Mouse (Mus musculus): Measurements from ENCODE around the gene Prl3b1. TPM values are rescaled to one million over a fixed set of nuclear protein-coding genes. Genes with fewer than 3 reads are reported as not detected.

The Prl3b1 gene
- not detected in 2 replicates for polyA plus RNA-seq (2012; ENCODE audit: insufficient read depth, low replicate concordance)

DNA sequence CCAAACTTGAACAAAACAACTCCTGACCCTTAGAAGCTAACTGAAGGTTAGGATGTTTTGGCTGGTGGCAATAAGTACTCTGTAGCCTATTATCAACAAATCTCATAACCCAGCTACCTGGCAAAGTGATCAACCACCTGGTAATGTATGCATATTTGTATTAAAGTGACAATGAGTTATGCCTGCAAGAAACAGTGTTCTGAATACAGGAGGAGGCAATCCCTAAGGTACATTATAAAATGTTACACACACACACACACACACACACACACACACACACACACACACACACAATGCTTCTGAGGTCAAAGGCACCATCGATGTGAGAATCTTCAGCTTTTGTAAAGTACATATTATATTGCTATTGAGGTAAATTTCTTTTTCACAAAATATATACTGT is at the start of gene Prl3b1:
Gene Prl3b1, plus strand, starts transcription at position 301 of the 400 bp plus-strand sequence.
- no peaks in the 10 kb centered on the region for H3K9me3 ChIP-seq
- no peak for TF ChIP-seq FLI1 (IDR thresholded peaks at IDR 0.05; ENCODE audit: low read length)
- no peak for TF ChIP-seq GATA1 (IDR thresholded peaks at IDR 0.05; ENCODE audit: borderline replicate concordance, low read length)
- H3K4me1 ChIP-seq = peaks cover 16% of the 10 kb centered on the region; the same call in 1 of the 2 replicates
- no peak within 1 kb of the TSS for H3K4me3 ChIP-seq (replicated peaks)
- no peaks in the 10 kb centered on the region for H3K27me3 ChIP-seq (replicated peaks)
- no peaks in the 10 kb centered on the region for H3K36me3 ChIP-seq (replicated peaks; ENCODE audit: low read length)

DNA sequence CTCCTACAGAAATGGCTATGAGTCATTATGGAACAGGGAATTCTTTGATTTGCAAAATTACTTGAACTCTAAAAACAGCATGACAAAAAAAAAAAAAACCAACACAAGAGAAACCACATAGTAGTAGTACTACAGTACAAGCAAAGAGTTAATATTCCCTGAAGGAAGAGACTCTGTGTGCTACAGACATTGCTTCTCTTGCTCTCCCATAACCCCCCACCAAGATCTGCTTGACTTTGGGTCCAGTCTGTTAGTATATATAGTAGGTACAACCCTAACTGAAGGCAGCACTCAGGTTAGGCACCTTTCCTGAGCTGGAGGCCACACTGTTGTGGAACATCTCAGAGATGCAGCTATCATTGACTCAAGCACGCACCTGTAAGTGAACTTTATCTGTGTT is 45.3 kb upstream of the Prl3b1 start, which contains the start of gene Prl3c1:
Gene Prl3c1, plus strand, starts transcription at position 301 of the 400 bp plus-strand sequence.
- no peaks in the 10 kb centered on the region for H3K4me1 ChIP-seq
- no peaks in the 10 kb centered on the region for H3K36me3 ChIP-seq (replicated peaks; ENCODE audit: low read length)
- TF ChIP-seq GATA1 (IDR thresholded peaks at IDR 0.05; ENCODE audit: borderline replicate concordance, low read length) (no peak), FLI1 (IDR thresholded peaks at IDR 0.05; ENCODE audit: low read length) (no peak)
- no peak within 1 kb of the TSS for H3K4me3 ChIP-seq (replicated peaks)
- H3K27me3 ChIP-seq (replicated peaks) = no peaks in the 10 kb centered on the region
- peaks cover 10% of the 10 kb centered on the region; the same call in 1 of the 2 replicates for H3K9me3 ChIP-seq

DNA sequence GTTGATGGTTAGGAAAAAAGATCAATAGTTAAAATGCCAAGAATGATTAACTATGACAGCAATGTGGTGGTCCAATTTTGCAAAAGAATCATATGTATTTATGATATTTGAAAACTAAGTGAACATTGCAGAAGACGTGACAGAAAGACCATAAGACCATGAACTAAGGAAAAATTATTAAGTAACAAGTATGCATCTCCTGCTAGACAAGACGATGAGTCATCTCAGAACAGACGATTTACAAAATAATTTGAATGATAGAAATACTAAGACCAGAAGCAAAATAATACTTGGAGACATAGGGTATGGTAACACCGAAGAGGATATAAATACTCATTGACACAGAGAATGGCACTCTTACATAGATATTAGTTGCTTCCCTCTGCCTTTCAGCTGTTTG is 17.5 kb downstream of the Prl3b1 start, which contains the start of gene Prl3a1:
Gene Prl3a1, plus strand, starts transcription at position 301 of the 400 bp plus-strand sequence.
- Histone ChIP-seq H3K4me3 (replicated peaks) (no peak within 1 kb of the TSS), H3K4me1 (no peaks in the 10 kb centered on the region), H3K9me3 (no peaks in the 10 kb centered on the region), H3K27me3 (replicated peaks) (no peaks in the 10 kb centered on the region), H3K36me3 (replicated peaks; ENCODE audit: low read length) (no peaks in the 10 kb centered on the region)
- no peak for TF ChIP-seq GATA1 (IDR thresholded peaks at IDR 0.05; ENCODE audit: borderline replicate concordance, low read length)
- TF ChIP-seq FLI1 (IDR thresholded peaks at IDR 0.05; ENCODE audit: low read length) = no peak

Other genes with a start within 250 kb of the Prl3b1 start
- not detected in 2 replicates for gene Prl, start 184.3 kb upstream of the Prl3b1 start, polyA plus RNA-seq (2012; ENCODE audit: insufficient read depth, low replicate concordance)
- not detected in 2 replicates for gene Prl3d1, start 147.7 kb upstream of the Prl3b1 start, polyA plus RNA-seq (2012; ENCODE audit: insufficient read depth, low replicate concordance)
- gene Prl3d2, start 120.1 kb upstream of the Prl3b1 start, polyA plus RNA-seq (2012; ENCODE audit: insufficient read depth, low replicate concordance) = not detected in 2 replicates
- not detected in 2 replicates for gene Prl3d3, start 85.1 kb upstream of the Prl3b1 start, polyA plus RNA-seq (2012; ENCODE audit: insufficient read depth, low replicate concordance)
- gene Prl3c1, start 45.2 kb upstream of the Prl3b1 start, polyA plus RNA-seq (2012; ENCODE audit: insufficient read depth, low replicate concordance) = not detected in 2 replicates
- gene Prl3a1, start 17.6 kb downstream of the Prl3b1 start, polyA plus RNA-seq (2012; ENCODE audit: insufficient read depth, low replicate concordance) = not detected in 2 replicates
- not detected in 2 replicates for gene Prl6a1, start 70.8 kb downstream of the Prl3b1 start, polyA plus RNA-seq (2012; ENCODE audit: insufficient read depth, low replicate concordance)
- gene Prl8a2, start 103.8 kb downstream of the Prl3b1 start, polyA plus RNA-seq (2012; ENCODE audit: insufficient read depth, low replicate concordance) = not detected in 2 replicates
- gene Prl2b1, start 149.0 kb downstream of the Prl3b1 start, polyA plus RNA-seq (2012; ENCODE audit: insufficient read depth, low replicate concordance) = not detected in 2 replicates
- gene Prl8a6, start 196.8 kb downstream of the Prl3b1 start, polyA plus RNA-seq (2012; ENCODE audit: insufficient read depth, low replicate concordance) = not detected in 2 replicates

Data from megakaryocyte, embryonic 14.5 days (primary cell).